In the genomic region with DNA sequence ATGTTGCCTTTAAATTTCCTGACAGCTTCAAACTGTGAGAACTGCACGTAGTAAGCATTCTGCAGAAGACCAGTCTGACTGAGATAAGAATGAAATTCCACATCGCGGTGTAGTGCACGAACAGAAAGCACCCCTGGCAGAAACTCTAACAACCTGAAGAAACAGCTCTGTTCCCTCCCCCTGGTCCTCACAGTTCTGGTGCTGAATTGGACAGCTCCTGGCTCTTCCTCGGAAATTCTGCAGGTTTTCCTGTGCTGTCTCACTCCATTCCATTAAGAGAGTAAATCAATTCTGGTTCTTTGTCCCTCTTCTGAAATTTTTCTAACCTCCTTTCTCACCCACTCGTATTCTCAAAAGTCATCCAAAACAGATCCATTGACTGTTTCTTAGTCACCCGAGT, we compare ENCODE assay signal across 14 mouse cellular contexts. TPM values are rescaled to one million over a fixed set of nuclear protein-coding genes. Genes with fewer than 3 reads are reported as not detected.
DNase-seq lines count a peak whose midpoint lies in the region; ATAC-seq and TF ChIP-seq lines count a peak whose summit lies in the region.
"Had no signal": no experiment of that assay in that cellular context is flagged by ENCODE, and none has a peak within 500 bp of the region (broad histone marks: within the 10 kb centered on the region; RNA-seq: fewer than 3 reads in every experiment).

No protein-coding gene starts in this region.

- 32% methylated on average over 7 of the region's 7 CpGs for WGBS in forebrain, embryonic 11.5 days
- 33% methylated on average over 7 of the region's 7 CpGs for WGBS in forebrain, embryonic 16.5 days
- 18% methylated on average over 7 of the region's 7 CpGs for WGBS in lung, embryonic 14.5 days
- 18% methylated on average over 7 of the region's 7 CpGs for WGBS in lung, adult 2 months
- WGBS in limb, embryonic 11.5 days: 33% methylated on average over 7 of the region's 7 CpGs

- no peak overlapping the region for H3K4me3 ChIP-seq in forebrain, embryonic 11.5 days (ENCODE audit: low read depth, low read length)
- H3K4me3 ChIP-seq in forebrain, embryonic 16.5 days (replicated peaks; ENCODE audit: low read length): no peak overlapping the region
- no peak overlapping the region for H3K4me3 ChIP-seq in lung, embryonic 14.5 days (ENCODE audit: low read depth, low read length)
- H3K4me3 ChIP-seq in lung, adult 2 months (replicated peaks; ENCODE audit: extremely low read depth, low read depth, low read length): no peak overlapping the region
- no peak overlapping the region for H3K4me3 ChIP-seq in limb, embryonic 11.5 days (ENCODE audit: low read depth, low read length)
- H3K4me3 ChIP-seq: erythroblast, embryonic 14.5 days; heart, embryonic 13.5 days; midbrain, embryonic 15.5 days had no signal

- TF ChIP-seq POLR2A in lung, adult 2 months (IDR thresholded peaks at IDR 0.05; ENCODE audit: borderline replicate concordance, extremely low read depth, low read depth, low read length): no peak

- H3K9ac ChIP-seq in forebrain, embryonic 11.5 days (ENCODE audit: low read length): no peak overlapping the region
- no peak overlapping the region for H3K9ac ChIP-seq in forebrain, embryonic 16.5 days (replicated peaks; ENCODE audit: low read depth, low read length)
- no peak overlapping the region for H3K9ac ChIP-seq in lung, embryonic 14.5 days
- no peak overlapping the region for H3K9ac ChIP-seq in limb, embryonic 11.5 days (ENCODE audit: low read length)
- H3K9ac ChIP-seq: heart, embryonic 13.5 days; liver, embryonic 14.5 days; midbrain, embryonic 15.5 days had no signal

- peaks cover 2% of the 10 kb centered on the region; the same call in 1 of the 2 replicates for H3K27me3 ChIP-seq in forebrain, embryonic 11.5 days (ENCODE audit: control insufficient read depth, insufficient read depth, low read length)
- 0 out of 2 replicates have a peak, but pooled peaks cover 2% of the 10 kb centered on the region for H3K27me3 ChIP-seq in forebrain, embryonic 16.5 days (replicated peaks; ENCODE audit: control insufficient read depth, insufficient read depth, low read length)
- H3K27me3 ChIP-seq in lung, embryonic 14.5 days (ENCODE audit: insufficient read depth, low read length): no peaks in the 10 kb centered on the region
- H3K27me3 ChIP-seq in limb, embryonic 11.5 days (ENCODE audit: control insufficient read depth, insufficient read depth, low read length): no peaks in the 10 kb centered on the region
- H3K27me3 ChIP-seq: midbrain, embryonic 15.5 days had no signal

- no peak for ATAC-seq in forebrain, embryonic 11.5 days (replicated peaks; ENCODE audit: low FRiP score)
- no peak for ATAC-seq in forebrain, embryonic 16.5 days
- ATAC-seq in lung, embryonic 14.5 days (ENCODE audit: insufficient read depth): no peak
- ATAC-seq in limb, embryonic 11.5 days (ENCODE audit: insufficient number of reproducible peaks, low FRiP score, low TSS enrichment, low read depth): no peak
- ATAC-seq: intestine, embryonic 16.5 days; midbrain, embryonic 15.5 days had no signal

- no peak for TF ChIP-seq CTCF in lung, embryonic 14.5 days (IDR thresholded peaks at IDR 0.05; ENCODE audit: low read depth)
- TF ChIP-seq CTCF in lung, adult 2 months (IDR thresholded peaks at IDR 0.05; ENCODE audit: insufficient read depth, low read length): no peak

- no peaks in the 10 kb centered on the region for H3K36me3 ChIP-seq in forebrain, embryonic 11.5 days (ENCODE audit: control insufficient read depth, insufficient read depth, low read length)
- H3K36me3 ChIP-seq in forebrain, embryonic 16.5 days (ENCODE audit: control insufficient read depth, insufficient read depth): no peaks in the 10 kb centered on the region
- no peaks in the 10 kb centered on the region for H3K36me3 ChIP-seq in lung, embryonic 14.5 days (ENCODE audit: insufficient read depth)
- no peaks in the 10 kb centered on the region for H3K36me3 ChIP-seq in limb, embryonic 11.5 days (ENCODE audit: control insufficient read depth, insufficient read depth, low read length)
- H3K36me3 ChIP-seq: heart, embryonic 13.5 days; midbrain, embryonic 15.5 days had no signal

- H3K27ac ChIP-seq in forebrain, embryonic 11.5 days (ENCODE audit: low read depth, low read length): no peak overlapping the region
- H3K27ac ChIP-seq in forebrain, embryonic 16.5 days (ENCODE audit: low read length): no peak overlapping the region
- H3K27ac ChIP-seq in lung, embryonic 14.5 days (ENCODE audit: low read depth): no peak overlapping the region
- H3K27ac ChIP-seq in limb, embryonic 11.5 days (replicated peaks; ENCODE audit: low read depth, low read length): no peak overlapping the region
- H3K27ac ChIP-seq: heart, embryonic 13.5 days; liver, embryonic 14.5 days; midbrain, embryonic 15.5 days had no signal

- no peak overlapping the region for H3K4me2 ChIP-seq in forebrain, embryonic 11.5 days (ENCODE audit: low read depth, low read length, severe bottlenecking)
- H3K4me2 ChIP-seq in forebrain, embryonic 16.5 days (ENCODE audit: low read length): no peak overlapping the region
- no peak overlapping the region for H3K4me2 ChIP-seq in lung, embryonic 14.5 days
- no peak overlapping the region for H3K4me2 ChIP-seq in limb, embryonic 11.5 days (ENCODE audit: low read depth, severe bottlenecking)
- H3K4me2 ChIP-seq: heart, embryonic 13.5 days; midbrain, embryonic 15.5 days had no signal

- peak; percentile 56 for DNase-seq in forebrain, embryonic 11.5 days (ENCODE audit: low spot score)
- DNase-seq in lung, embryonic 14.5 days: peak; percentile 81
- DNase-seq in lung, adult 2 months: no peak
- DNase-seq in ZHBTc4 (ENCODE audit: low read depth, low spot score): peak; percentile 40
- DNase-seq in limb, embryonic 11.5 days (ENCODE audit: low spot score): peak; percentile 73
- DNase-seq in natural killer cell, adult 2 months (ENCODE audit: low spot score in 2 of 2): no peak
- DNase-seq in left cerebral cortex, adult 9 months (ENCODE audit: low spot score in 2 of 2): no peak
- DNase-seq: cerebellum, adult 9-10 months had no signal

- no peaks in the 10 kb centered on the region for H3K9me3 ChIP-seq in forebrain, embryonic 11.5 days (ENCODE audit: control insufficient read depth, low read length)
- H3K9me3 ChIP-seq in forebrain, embryonic 16.5 days (ENCODE audit: control insufficient read depth, low read length): no peaks in the 10 kb centered on the region
- no peaks in the 10 kb centered on the region for H3K9me3 ChIP-seq in lung, embryonic 14.5 days (ENCODE audit: low read depth, low read length)
- H3K9me3 ChIP-seq in limb, embryonic 11.5 days (ENCODE audit: control insufficient read depth, low read length): no peaks in the 10 kb centered on the region
- H3K9me3 ChIP-seq: heart, embryonic 13.5 days; midbrain, embryonic 15.5 days had no signal

- H3K4me1 ChIP-seq in forebrain, embryonic 11.5 days (replicated peaks; ENCODE audit: control insufficient read depth, insufficient read depth, low read length): no peaks in the 10 kb centered on the region
- no peaks in the 10 kb centered on the region; the same call in 1 of the 2 replicates for H3K4me1 ChIP-seq in forebrain, embryonic 16.5 days (replicated peaks; ENCODE audit: control insufficient read depth, insufficient read depth, low read length)
- H3K4me1 ChIP-seq in lung, embryonic 14.5 days (ENCODE audit: insufficient read depth): no peaks in the 10 kb centered on the region
- no peaks in the 10 kb centered on the region for H3K4me1 ChIP-seq in lung, adult 2 months (ENCODE audit: control insufficient read depth, insufficient read depth, low read length)
- H3K4me1 ChIP-seq in limb, embryonic 11.5 days (ENCODE audit: control insufficient read depth, insufficient read depth, low read length): no peaks in the 10 kb centered on the region
- H3K4me1 ChIP-seq: heart, embryonic 13.5 days; midbrain, embryonic 15.5 days had no signal

RNA-seq across cellular contexts. Expression of a gene that starts 43.6 kb away (rescaled TPM):
- polyA plus RNA-seq in forebrain, embryonic 11.5 days (2014; fragmentation: Nextera tagmentation; extraction: Ambion mirVana): 3.6 TPM in 2 replicates
- polyA plus RNA-seq in forebrain, embryonic 16.5 days (2015; fragmentation: Nextera tagmentation; extraction: Ambion mirVana): 2.1 and 2.3 TPM in 2 replicates
- 1.4 and 1.5 TPM in 2 replicates for polyA plus RNA-seq in lung, embryonic 14.5 days (2014; fragmentation: Nextera tagmentation; extraction: Ambion mirVana)
- 1.0 and 1.3 TPM in 2 replicates for polyA plus RNA-seq in lung, adult 2 months (2012; rRNA removed)
- 2.0 and 2.7 TPM in 2 replicates for polyA plus RNA-seq in limb, embryonic 11.5 days (2014; fragmentation: Nextera tagmentation; extraction: Ambion mirVana)
- polyA plus RNA-seq: erythroblast, embryonic 14.5 days had no signal

Comparison
In these comparisons a context has a peak if more than half of its experiments do, and no peak if none do; other contexts are left out.
1. DNase-seq: peak in forebrain, embryonic 11.5 days (single experiment), lung, embryonic 14.5 days (single experiment), ZHBTc4 (single experiment) and limb, embryonic 11.5 days (single experiment); none in lung, adult 2 months (single experiment), natural killer cell, adult 2 months (0 of 2) and left cerebral cortex, adult 9 months (0 of 2).